Mouse (Mus musculus) limb, embryonic 11.5 days (tissue): ENCODE results near the gene Sufu. TPM values are rescaled to one million over a fixed set of nuclear protein-coding genes. Genes with fewer than 3 reads are reported as not detected.

ENCODE experiments used
- ATAC-seq: fragments of 200-750 bp; cut with Nextera tagmentation; 2 replicates; pipeline ENCODE4 v1.8.0; 2017; ENCODE audit warnings: low read depth; ENCODE audit not compliant: insufficient number of reproducible peaks, low FRiP score, low TSS enrichment
- DNase-seq: peaks from one replicate; pipeline ENCODE4 v3.0.0-alpha.2; 2015; ENCODE audit warnings: low spot score
- H3K27ac ChIP-seq: fragments of 300-500 bp; sonication (generic); replicated peaks from 2 replicates; pipeline ENCODE4 v1.5.1; 2014; ENCODE audit warnings: low read depth, mild to moderate bottlenecking, low read length
- H3K27me3 ChIP-seq: fragments of 300-500 bp; sonication (generic); 2 replicates; pipeline ENCODE4 v1.6.1; 2014; ENCODE audit warnings: mild to moderate bottlenecking, low read length, mixed read lengths; ENCODE audit not compliant: control insufficient read depth, insufficient read depth
- H3K36me3 ChIP-seq: fragments of 300-500 bp; sonication (generic); 2 replicates; pipeline ENCODE4 v1.6.1; 2014; ENCODE audit warnings: mild to moderate bottlenecking, low read length, moderate library complexity, mixed read lengths; ENCODE audit not compliant: control insufficient read depth, insufficient read depth
- H3K4me1 ChIP-seq: fragments of 300-500 bp; sonication (generic); 2 replicates; pipeline ENCODE4 v1.6.1; 2014; ENCODE audit warnings: low read length, mixed read lengths; ENCODE audit not compliant: control insufficient read depth, insufficient read depth
- H3K4me2 ChIP-seq: fragments of 300-500 bp; sonication (generic); 2 replicates; pipeline ENCODE4 v1.6.1; 2014; ENCODE audit warnings: low read depth, mild to moderate bottlenecking, moderate library complexity; ENCODE audit not compliant: severe bottlenecking
- H3K4me3 ChIP-seq: fragments of 300-500 bp; sonication (generic); 2 replicates; pipeline ENCODE4 v1.5.1; 2014; ENCODE audit warnings: low read depth, low read length
- H3K9ac ChIP-seq: fragments of 300-500 bp; sonication (generic); 2 replicates; pipeline ENCODE4 v1.6.1; 2014; ENCODE audit warnings: mild to moderate bottlenecking, low read length
- H3K9me3 ChIP-seq: fragments of 300-500 bp; sonication (generic); 2 replicates; pipeline ENCODE4 v1.6.1; 2016; ENCODE audit warnings: low read length; ENCODE audit not compliant: control insufficient read depth
- WGBS: fragments of 180-500 bp; shearing (Covaris S2); extraction: QIAGEN DNeasy Blood & Tissue Kit; methylation state at CpG from one replicate; pipeline ENCODE4 v1.1.7; 2014; 5-methylcytosine and 5-hydroxymethylcytosine counted together
- polyA plus RNA-seq: library from polyadenylated mRNA; unstranded; fragments of >200 nt; fragmentation: Nextera tagmentation; extraction: Ambion mirVana; gene quantifications from 2 replicates; pipeline ENCODE4 v1.2.1, GENCODE M21; 2014

Gene Sufu
- polyA plus RNA-seq, 1 experiment from 2014 or later: 45.3 TPM

DNA sequence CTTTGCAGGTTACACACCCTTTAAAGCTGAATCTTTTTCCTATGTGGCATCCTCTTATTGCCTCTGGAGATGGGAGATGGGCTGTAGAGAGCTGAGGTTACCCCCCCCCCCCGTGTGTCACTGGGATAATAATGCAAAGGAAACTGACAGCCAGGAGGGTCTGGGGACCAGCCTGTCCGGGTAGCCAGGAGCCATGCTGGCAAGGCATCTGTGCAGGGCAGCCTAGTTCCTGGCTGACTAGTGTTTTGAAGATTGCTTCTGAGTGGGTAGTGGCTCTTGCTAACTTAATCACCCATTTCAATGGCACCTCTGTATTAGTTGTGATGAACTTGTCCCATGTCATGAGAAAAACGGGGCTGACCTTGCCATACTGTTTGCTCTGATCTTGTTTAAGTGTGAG, 1.7 kb downstream of the Sufu start:
- H3K36me3 ChIP-seq: peaks cover 7% of the 10 kb centered on the region
- 53% methylated on average over 3 of the region's 3 CpGs for WGBS
- peaks cover 21% of the 10 kb centered on the region for H3K4me1 ChIP-seq
- H3K9me3 ChIP-seq: no peaks in the 10 kb centered on the region
- no peak overlapping the region for H3K9ac ChIP-seq
- H3K27ac ChIP-seq: no peak overlapping the region
- peak overlapping the region; percentile 84 for H3K4me3 ChIP-seq
- peak overlapping the region; percentile 71; the same call in 1 of the 2 replicates for H3K4me2 ChIP-seq
- H3K27me3 ChIP-seq: no peaks in the 10 kb centered on the region
- ATAC-seq (no peak), DNase-seq (no peak)

DNA sequence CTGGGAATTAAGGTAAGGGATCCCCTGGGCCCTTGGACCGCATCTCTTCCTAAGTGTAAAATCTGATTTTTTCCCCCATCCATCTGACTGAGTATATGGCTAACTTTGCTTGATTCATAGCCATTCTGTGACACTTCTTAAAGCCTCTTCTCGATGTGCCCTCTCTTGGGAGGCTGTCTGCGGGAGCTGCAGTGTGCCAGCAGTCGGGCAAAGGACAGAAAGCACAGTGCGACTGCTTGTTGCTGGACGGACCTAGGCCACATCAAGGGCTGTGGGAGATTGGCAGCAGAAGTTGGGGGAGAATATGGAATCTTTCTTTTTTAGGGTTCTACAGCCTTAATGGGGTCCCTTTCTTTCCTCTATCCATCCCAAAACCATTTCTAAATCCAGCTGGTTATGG, 2.7 kb downstream of the Sufu start:
- whole genome bisulfite sequencing: 83% methylated on average over 6 of the region's 6 CpGs
- no peaks in the 10 kb centered on the region for H3K27me3 ChIP-seq
- no peak overlapping the region for H3K27ac ChIP-seq
- H3K4me1 ChIP-seq: peaks cover 17% of the 10 kb centered on the region
- H3K9me3 ChIP-seq: no peaks in the 10 kb centered on the region
- DNase-seq: no peak
- H3K36me3 ChIP-seq: peaks cover 12% of the 10 kb centered on the region
- no peak overlapping the region for H3K9ac ChIP-seq
- H3K4me2 ChIP-seq: no peak overlapping the region
- no peak overlapping the region for H3K4me3 ChIP-seq
- no peak for ATAC-seq

DNA sequence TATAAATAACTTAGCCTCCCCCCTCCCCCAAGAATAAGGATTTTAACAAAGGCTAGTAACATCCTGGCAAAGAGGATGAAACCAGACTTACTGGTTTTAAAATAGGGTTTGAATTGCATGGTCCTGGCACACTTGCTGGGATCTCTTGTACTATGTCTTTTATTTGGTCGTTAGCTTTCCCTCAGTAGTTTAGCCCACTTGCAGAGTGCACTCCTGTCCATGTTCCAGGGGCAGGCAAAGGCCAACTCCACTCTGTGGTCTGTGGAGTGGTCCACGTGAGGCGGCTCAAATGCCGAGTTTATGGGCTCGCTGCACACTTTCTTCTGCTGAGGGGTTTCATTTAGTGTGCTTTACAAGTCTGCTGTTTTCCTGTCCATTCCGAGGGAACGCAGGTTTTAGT, 3.2 kb downstream of the Sufu start:
- Histone ChIP-seq H3K4me1 (peaks cover 16% of the 10 kb centered on the region), H3K4me3 (no peak overlapping the region), H3K36me3 (peaks cover 14% of the 10 kb centered on the region), H3K27me3 (no peaks in the 10 kb centered on the region), H3K27ac (no peak overlapping the region), H3K4me2 (no peak overlapping the region), H3K9ac (no peak overlapping the region), H3K9me3 (no peaks in the 10 kb centered on the region)
- no peak for ATAC-seq
- DNase-seq: no peak
- 39% methylated on average over 7 of the region's 7 CpGs for WGBS

DNA sequence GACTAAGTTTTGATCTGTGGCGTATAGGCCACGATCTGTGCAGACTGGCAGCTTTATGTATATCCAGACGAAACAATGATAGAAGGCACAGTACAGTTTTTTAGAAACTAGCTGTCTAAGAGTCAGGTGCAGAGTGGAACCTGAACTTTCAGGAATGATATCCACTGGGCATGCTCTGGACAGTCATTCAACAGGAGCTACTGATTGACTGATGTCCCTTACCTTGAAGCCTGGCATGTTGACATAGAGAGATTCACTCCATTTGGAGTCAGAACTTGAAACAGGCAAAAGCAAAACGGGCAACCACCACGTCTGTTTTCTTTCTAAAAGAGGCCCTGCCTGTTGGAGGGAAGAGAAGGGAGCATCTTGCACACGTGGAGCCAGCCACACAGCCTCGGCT, 3.9 kb downstream of the Sufu start:
- Histone ChIP-seq H3K4me1 (peaks cover 16% of the 10 kb centered on the region), H3K36me3 (peaks cover 17% of the 10 kb centered on the region), H3K27me3 (no peaks in the 10 kb centered on the region), H3K4me2 (no peak overlapping the region), H3K9me3 (no peaks in the 10 kb centered on the region), H3K4me3 (no peak overlapping the region), H3K27ac (no peak overlapping the region), H3K9ac (no peak overlapping the region)
- DNase-seq: no peak
- 87% methylated on average over 7 of the region's 7 CpGs for WGBS
- ATAC-seq: no peak

DNA sequence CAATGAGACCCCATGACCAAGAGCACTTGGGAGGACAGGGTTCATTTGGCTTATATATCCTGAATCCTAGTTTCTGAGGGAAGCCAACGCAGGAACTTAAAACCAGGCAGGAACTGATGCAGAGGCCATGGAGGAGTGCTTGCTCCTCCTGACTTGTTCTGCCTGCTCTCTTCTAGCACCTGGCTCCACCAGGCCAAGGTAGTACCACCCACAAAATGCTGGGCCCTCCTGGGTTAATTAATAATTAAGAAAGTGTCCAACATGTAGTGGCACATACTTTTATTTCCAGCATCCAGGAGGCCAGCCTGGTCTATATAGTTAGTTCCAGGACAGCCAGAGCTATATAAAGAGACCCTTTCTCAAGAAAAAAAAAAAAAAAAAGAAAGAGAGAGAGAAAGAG, 7.3 kb downstream of the Sufu start:
- no peak overlapping the region for H3K4me2 ChIP-seq
- DNase-seq: no peak
- H3K27me3 ChIP-seq: no peaks in the 10 kb centered on the region
- H3K4me1 ChIP-seq: peaks cover 9% of the 10 kb centered on the region
- H3K4me3 ChIP-seq: no peak overlapping the region
- no peaks in the 10 kb centered on the region for H3K9me3 ChIP-seq
- WGBS: 93% methylated on average over 1 of the region's 1 CpGs
- no peak overlapping the region for H3K27ac ChIP-seq
- ATAC-seq: no peak
- H3K9ac ChIP-seq: no peak overlapping the region
- peaks cover 21% of the 10 kb centered on the region for H3K36me3 ChIP-seq

DNA sequence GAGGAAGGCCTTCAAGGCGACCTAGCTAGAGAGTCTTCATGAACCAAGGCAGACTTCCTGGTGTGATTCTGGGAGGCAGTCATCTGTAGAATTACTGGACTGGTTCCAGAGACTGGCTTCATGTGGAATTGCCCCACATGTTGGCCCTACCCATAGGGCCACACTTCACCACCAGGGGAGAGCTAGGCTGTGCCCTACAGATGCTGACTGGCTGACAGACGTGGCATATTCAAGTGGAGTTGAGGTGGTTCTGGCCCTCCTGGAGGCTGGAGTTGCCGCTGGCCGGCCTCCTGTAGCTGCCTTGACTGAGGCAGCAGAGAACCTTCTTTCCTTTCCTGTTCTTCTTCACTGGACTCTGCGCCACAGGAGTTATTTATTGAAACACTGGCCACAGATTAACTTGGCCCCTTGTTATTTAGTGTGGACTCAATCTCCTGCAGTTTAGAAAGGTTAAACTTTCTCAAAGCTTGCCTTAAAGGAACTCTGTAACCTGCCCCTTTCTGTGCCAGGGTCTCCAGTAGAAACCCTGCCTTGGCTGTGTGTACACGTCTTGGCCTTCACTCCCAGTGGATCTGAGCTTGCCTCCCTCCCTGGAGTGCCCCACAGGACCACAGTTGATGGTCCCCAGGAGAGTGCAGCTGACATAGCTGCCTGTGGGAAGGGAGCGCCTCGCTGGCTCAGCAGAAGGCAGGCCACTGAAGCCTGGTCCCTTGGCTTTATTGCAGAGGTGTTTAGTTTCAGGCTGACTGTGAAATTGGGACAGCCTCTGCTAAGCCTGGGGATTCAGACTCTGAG, 10.1 kb downstream of the Sufu start:
- Histone ChIP-seq H3K36me3 (peaks cover 19% of the 10 kb centered on the region), H3K9me3 (no peaks in the 10 kb centered on the region), H3K4me3 (no peak overlapping the region), H3K4me1 (0 out of 2 replicates have a peak, but pooled peaks cover 3% of the 10 kb centered on the region), H3K4me2 (no peak overlapping the region), H3K27me3 (no peaks in the 10 kb centered on the region), H3K9ac (no peak overlapping the region), H3K27ac (no peak overlapping the region)
- whole genome bisulfite sequencing: 71% methylated on average over 8 of the region's 8 CpGs
- ATAC-seq: no peak
- no peak for DNase-seq

DNA sequence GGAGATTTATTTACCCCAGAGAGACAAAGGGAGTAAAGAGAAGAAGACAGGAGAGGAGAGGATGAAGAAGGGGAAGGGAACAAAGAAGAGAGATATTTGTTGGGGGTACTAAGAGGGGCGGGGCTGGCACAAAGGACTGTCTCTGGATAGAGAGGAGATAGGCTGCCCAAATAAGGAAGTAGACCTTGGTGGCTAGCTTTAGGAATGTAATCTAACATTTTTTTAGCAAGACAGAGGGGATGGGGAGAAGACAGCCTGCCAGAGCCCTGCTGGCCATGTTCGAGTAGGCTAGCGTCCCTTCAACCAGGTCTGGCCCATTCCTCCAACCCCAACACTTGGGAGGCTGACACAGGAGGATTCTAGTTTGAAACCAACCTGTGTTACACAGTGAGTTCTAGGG, 12.8 kb downstream of the Sufu start:
- Histone ChIP-seq H3K9ac (no peak overlapping the region), H3K27ac (no peak overlapping the region), H3K4me1 (0 out of 2 replicates have a peak, but pooled peaks cover 3% of the 10 kb centered on the region), H3K36me3 (peaks cover 8% of the 10 kb centered on the region; the same call in 1 of the 2 replicates), H3K4me2 (no peak overlapping the region), H3K9me3 (no peaks in the 10 kb centered on the region), H3K4me3 (no peak overlapping the region), H3K27me3 (no peaks in the 10 kb centered on the region)
- ATAC-seq (no peak), DNase-seq (no peak)
- WGBS: 82% methylated on average over 3 of the region's 3 CpGs

DNA sequence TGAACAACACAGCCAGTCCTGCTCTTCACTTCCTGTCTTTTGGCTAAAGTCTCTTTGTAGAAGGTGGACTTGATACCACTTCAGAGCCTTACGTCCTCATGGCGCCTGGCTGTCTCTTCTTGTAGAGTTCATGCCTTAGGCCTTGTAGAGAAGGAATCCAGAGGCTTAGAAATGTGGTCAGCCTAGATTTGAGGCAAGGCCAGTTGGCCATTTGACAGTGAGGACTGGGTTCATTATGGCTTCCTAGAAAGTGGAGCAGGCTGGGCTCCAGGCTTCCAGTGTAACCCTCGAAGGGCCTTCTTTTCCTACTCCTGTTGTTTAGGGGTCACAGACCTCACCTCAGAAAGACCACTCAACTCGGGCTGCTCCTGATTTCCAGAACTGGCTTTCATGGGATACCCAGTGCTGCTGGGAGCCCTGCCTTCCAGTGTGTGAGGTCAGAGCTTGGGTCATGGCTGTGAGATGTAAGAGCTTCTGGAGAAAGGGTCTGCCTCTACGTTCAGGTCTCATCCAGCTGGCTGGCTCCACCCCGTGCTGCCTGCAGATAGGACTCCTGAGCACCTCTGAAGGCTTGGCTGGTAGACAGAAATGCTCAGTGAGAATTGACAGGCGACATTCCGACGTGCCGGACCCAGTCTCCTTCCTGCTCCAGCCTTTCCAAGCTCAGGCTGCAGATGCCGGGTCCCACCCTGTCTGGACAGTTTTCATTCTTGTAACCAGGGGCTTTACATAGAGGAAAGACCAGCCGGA, 15.5 kb downstream of the Sufu start:
- DNase-seq (no peak), ATAC-seq (no peak)
- H3K4me3 ChIP-seq: no peak overlapping the region
- H3K27ac ChIP-seq: no peak overlapping the region
- no peaks in the 10 kb centered on the region for H3K27me3 ChIP-seq
- H3K4me2 ChIP-seq: no peak overlapping the region
- H3K4me1 ChIP-seq: no peaks in the 10 kb centered on the region
- 89% methylated on average over 12 of the region's 12 CpGs for WGBS
- H3K9me3 ChIP-seq: no peaks in the 10 kb centered on the region
- H3K9ac ChIP-seq: no peak overlapping the region
- no peaks in the 10 kb centered on the region for H3K36me3 ChIP-seq
